Mouse (Mus musculus): ENCODE data around the gene Pign. TPM values are rescaled to one million over a fixed set of nuclear protein-coding genes. Genes with fewer than 3 reads are reported as not detected.

Pign gene
- 16.2 and 17.3 TPM in 2 replicates for polyA plus RNA-seq (2015; fragmentation: Nextera tagmentation; extraction: Ambion mirVana)

GRCm38 (mm10) chr1:105663171-105663961, at the start of gene Pign, which contains the start of gene Relch:
Pign (minus strand) TSS chr1:105663677.
Relch (plus strand) TSS chr1:105663861.
- Histone ChIP-seq H3K36me3 (ENCODE audit: control insufficient read depth, insufficient read depth, low read length) (no peaks in the 10 kb centered on the region), H3K4me1 (replicated peaks; ENCODE audit: control insufficient read depth, insufficient read depth, low read length) (peaks cover 8% of the 10 kb centered on the region; the same call in 1 of the 2 replicates), H3K9me3 (ENCODE audit: control insufficient read depth, low read length) (no peaks in the 10 kb centered on the region), H3K9ac (ENCODE audit: low read length) (peak within 1 kb of the TSS; percentile 88), H3K4me3 (ENCODE audit: low read length) (peak within 1 kb of the TSS; percentile 85), H3K27me3 (ENCODE audit: control insufficient read depth, insufficient read depth, low read depth, low read length) (no peaks in the 10 kb centered on the region), H3K4me2 (ENCODE audit: low read depth, low read length) (peak within 1 kb of the TSS; percentile 81), H3K27ac (ENCODE audit: low read length) (peak within 1 kb of the TSS; percentile 87)
- ATAC-seq (ENCODE audit: low read depth), result peak; percentile 99
- under 1% methylated on average over 41 of the region's 41 CpGs for WGBS

- peaks cover 6% of the 10 kb centered on the region for H3K36me3 ChIP-seq (ENCODE audit: control insufficient read depth, insufficient read depth, low read length)
- no peaks in the 10 kb centered on the region for H3K27me3 ChIP-seq (ENCODE audit: control insufficient read depth, insufficient read depth, low read depth, low read length)
- no peak overlapping the region for H3K27ac ChIP-seq (ENCODE audit: low read length)
- no peak overlapping the region for H3K4me3 ChIP-seq (ENCODE audit: low read length)
- H3K9ac ChIP-seq (ENCODE audit: low read length), result no peak overlapping the region
- H3K4me1 ChIP-seq (replicated peaks; ENCODE audit: control insufficient read depth, insufficient read depth, low read length), result no peaks in the 10 kb centered on the region
- H3K4me2 ChIP-seq (ENCODE audit: low read depth, low read length), result no peak overlapping the region
- no peaks in the 10 kb centered on the region for H3K9me3 ChIP-seq (ENCODE audit: control insufficient read depth, low read length)
- WGBS, result 95% methylated on average over 2 of the region's 2 CpGs
- ATAC-seq (ENCODE audit: low read depth), result no peak
These were observed 49.3 kb upstream of the Pign start for GRCm38 (mm10) chr1:105712822-105713221.

GRCm38 (mm10) chr1:105711227-105711626, 47.8 kb upstream of the Pign start:
- Histone ChIP-seq H3K4me2 (ENCODE audit: low read depth, low read length) (no peak overlapping the region), H3K4me1 (replicated peaks; ENCODE audit: control insufficient read depth, insufficient read depth, low read length) (no peaks in the 10 kb centered on the region), H3K36me3 (ENCODE audit: control insufficient read depth, insufficient read depth, low read length) (peaks cover 8% of the 10 kb centered on the region; the same call in 1 of the 2 replicates), H3K27ac (ENCODE audit: low read length) (no peak overlapping the region), H3K27me3 (ENCODE audit: control insufficient read depth, insufficient read depth, low read depth, low read length) (no peaks in the 10 kb centered on the region), H3K4me3 (ENCODE audit: low read length) (no peak overlapping the region), H3K9ac (ENCODE audit: low read length) (no peak overlapping the region), H3K9me3 (ENCODE audit: control insufficient read depth, low read length) (no peaks in the 10 kb centered on the region)
- 24% methylated on average over 1 of the region's 1 CpGs for WGBS
- no peak for ATAC-seq (ENCODE audit: low read depth)

GRCm38 (mm10) chr1:105709415-105709814, 45.9 kb upstream of the Pign start:
- Histone ChIP-seq H3K27me3 (ENCODE audit: control insufficient read depth, insufficient read depth, low read depth, low read length) (no peaks in the 10 kb centered on the region), H3K4me3 (ENCODE audit: low read length) (no peak overlapping the region), H3K4me1 (replicated peaks; ENCODE audit: control insufficient read depth, insufficient read depth, low read length) (no peaks in the 10 kb centered on the region), H3K9ac (ENCODE audit: low read length) (no peak overlapping the region), H3K4me2 (ENCODE audit: low read depth, low read length) (no peak overlapping the region), H3K27ac (ENCODE audit: low read length) (no peak overlapping the region), H3K9me3 (ENCODE audit: control insufficient read depth, low read length) (no peaks in the 10 kb centered on the region), H3K36me3 (ENCODE audit: control insufficient read depth, insufficient read depth, low read length) (peaks cover 5% of the 10 kb centered on the region; the same call in 1 of the 2 replicates)
- no peak for ATAC-seq (ENCODE audit: low read depth)
- WGBS, result 52% methylated on average over 2 of the region's 2 CpGs

- 0 out of 2 replicates have a peak, but pooled peaks cover 3% of the 10 kb centered on the region for H3K36me3 ChIP-seq (ENCODE audit: control insufficient read depth, insufficient read depth, low read length)
- no peaks in the 10 kb centered on the region for H3K9me3 ChIP-seq (ENCODE audit: control insufficient read depth, low read length)
- no peak overlapping the region for H3K27ac ChIP-seq (ENCODE audit: low read length)
- no peaks in the 10 kb centered on the region for H3K4me1 ChIP-seq (replicated peaks; ENCODE audit: control insufficient read depth, insufficient read depth, low read length)
- no peak overlapping the region for H3K4me3 ChIP-seq (ENCODE audit: low read length)
- no peak overlapping the region for H3K4me2 ChIP-seq (ENCODE audit: low read depth, low read length)
- no peak overlapping the region for H3K9ac ChIP-seq (ENCODE audit: low read length)
- no peak for ATAC-seq (ENCODE audit: low read depth)
- H3K27me3 ChIP-seq (ENCODE audit: control insufficient read depth, insufficient read depth, low read depth, low read length), result no peaks in the 10 kb centered on the region
- WGBS, result 81% methylated on average over 4 of the region's 4 CpGs
These were observed 37.6 kb upstream of the Pign start for GRCm38 (mm10) chr1:105700984-105701530.

GRCm38 (mm10) chr1:105695581-105695980, 32.1 kb upstream of the Pign start:
- Histone ChIP-seq H3K9me3 (ENCODE audit: control insufficient read depth, low read length) (no peaks in the 10 kb centered on the region), H3K27ac (ENCODE audit: low read length) (no peak overlapping the region), H3K36me3 (ENCODE audit: control insufficient read depth, insufficient read depth, low read length) (no peaks in the 10 kb centered on the region), H3K4me3 (ENCODE audit: low read length) (no peak overlapping the region), H3K4me1 (replicated peaks; ENCODE audit: control insufficient read depth, insufficient read depth, low read length) (no peaks in the 10 kb centered on the region), H3K27me3 (ENCODE audit: control insufficient read depth, insufficient read depth, low read depth, low read length) (no peaks in the 10 kb centered on the region), H3K4me2 (ENCODE audit: low read depth, low read length) (no peak overlapping the region), H3K9ac (ENCODE audit: low read length) (no peak overlapping the region)
- no peak for ATAC-seq (ENCODE audit: low read depth)
- 85% methylated on average over 2 of the region's 2 CpGs for WGBS

GRCm38 (mm10) chr1:105685501-105685900, 22.0 kb upstream of the Pign start:
- WGBS, result 81% methylated on average over 3 of the region's 3 CpGs
- Histone ChIP-seq H3K4me2 (ENCODE audit: low read depth, low read length) (no peak overlapping the region), H3K9ac (ENCODE audit: low read length) (no peak overlapping the region), H3K27me3 (ENCODE audit: control insufficient read depth, insufficient read depth, low read depth, low read length) (no peaks in the 10 kb centered on the region), H3K27ac (ENCODE audit: low read length) (no peak overlapping the region), H3K4me1 (replicated peaks; ENCODE audit: control insufficient read depth, insufficient read depth, low read length) (no peaks in the 10 kb centered on the region), H3K9me3 (ENCODE audit: control insufficient read depth, low read length) (no peaks in the 10 kb centered on the region), H3K36me3 (ENCODE audit: control insufficient read depth, insufficient read depth, low read length) (no peaks in the 10 kb centered on the region; the same call in 1 of the 2 replicates), H3K4me3 (ENCODE audit: low read length) (no peak overlapping the region)
- ATAC-seq (ENCODE audit: low read depth), result no peak

- 87% methylated on average over 1 of the region's 1 CpGs for WGBS
- H3K27me3 ChIP-seq (ENCODE audit: control insufficient read depth, insufficient read depth, low read depth, low read length), result no peaks in the 10 kb centered on the region
These were observed 17.1 kb upstream of the Pign start for GRCm38 (mm10) chr1:105680587-105680986.

GRCm38 (mm10) chr1:105674763-105675162, 11.3 kb upstream of the Pign start:
- no peak overlapping the region for H3K4me3 ChIP-seq (ENCODE audit: low read length)
- H3K4me2 ChIP-seq (ENCODE audit: low read depth, low read length), result no peak overlapping the region
- no peak overlapping the region for H3K9ac ChIP-seq (ENCODE audit: low read length)
- no peak for ATAC-seq (ENCODE audit: low read depth)
- H3K27ac ChIP-seq (ENCODE audit: low read length), result no peak overlapping the region
- H3K9me3 ChIP-seq (ENCODE audit: control insufficient read depth, low read length), result no peaks in the 10 kb centered on the region
- 94% methylated on average over 2 of the region's 2 CpGs for WGBS
- H3K27me3 ChIP-seq (ENCODE audit: control insufficient read depth, insufficient read depth, low read depth, low read length), result no peaks in the 10 kb centered on the region
- H3K4me1 ChIP-seq (replicated peaks; ENCODE audit: control insufficient read depth, insufficient read depth, low read length), result no peaks in the 10 kb centered on the region
- H3K36me3 ChIP-seq (ENCODE audit: control insufficient read depth, insufficient read depth, low read length), result no peaks in the 10 kb centered on the region

More at GRCm38 (mm10) chr1:105680587-105680986, 17.1 kb upstream of the Pign start:
- Histone ChIP-seq H3K4me2 (ENCODE audit: low read depth, low read length) (no peak overlapping the region), H3K9ac (ENCODE audit: low read length) (no peak overlapping the region), H3K9me3 (ENCODE audit: control insufficient read depth, low read length) (no peaks in the 10 kb centered on the region), H3K4me1 (replicated peaks; ENCODE audit: control insufficient read depth, insufficient read depth, low read length) (no peaks in the 10 kb centered on the region), H3K27ac (ENCODE audit: low read length) (no peak overlapping the region), H3K4me3 (ENCODE audit: low read length) (no peak overlapping the region), H3K36me3 (ENCODE audit: control insufficient read depth, insufficient read depth, low read length) (no peaks in the 10 kb centered on the region)
- ATAC-seq (ENCODE audit: low read depth), result no peak

All from lung, embryonic 16.5 days (tissue).